Mouse (Mus musculus): ENCODE measurements at regions not wholly inside any gene's neighbourhood (a gene's known extent, or its start where the extent isn't known, plus 50 kb on each side); places are given as distances from the start of the nearest gene placed in this dataset.

DNA sequence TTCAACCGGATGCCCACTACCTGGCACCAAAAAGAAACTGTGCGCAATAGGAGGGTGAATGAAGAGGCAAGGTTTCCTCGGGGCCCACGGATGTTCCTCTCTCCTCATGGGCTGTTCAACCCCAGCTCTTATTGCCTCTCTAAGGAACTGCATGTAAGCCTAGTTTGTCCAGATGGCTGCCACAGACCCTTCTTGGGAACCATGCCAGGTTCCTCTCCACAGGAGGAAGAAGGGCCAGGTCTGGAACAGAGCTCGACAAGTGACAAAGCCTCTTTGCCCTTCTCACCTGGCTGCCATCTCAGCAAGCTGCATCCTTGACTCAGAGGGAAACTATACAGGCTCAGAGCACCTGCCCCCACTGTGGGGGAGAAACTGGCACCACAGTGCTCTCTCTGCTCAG, 329.6 kb downstream of the Mroh4 start:
- no peak for TF ChIP-seq POLR2A (IDR thresholded peaks at IDR 0.05; ENCODE audit: extremely low read depth, insufficient read depth, low read length)
- TF ChIP-seq CTCF (IDR thresholded peaks at IDR 0.05; ENCODE audit: low read depth, low read length): no peak
